Mouse (Mus musculus): Measurements from ENCODE around the gene Dhx38. TPM values are rescaled to one million over a fixed set of nuclear protein-coding genes. Genes with fewer than 3 reads are reported as not detected.

Gene Dhx38
- polyA plus RNA-seq, 1 experiment from 2014 or later = 32.4 TPM

- whole genome bisulfite sequencing = 74% methylated on average over 7 of the region's 7 CpGs
- Histone ChIP-seq H3K9ac (replicated peaks) (no peak overlapping the region), H3K4me3 (no peak overlapping the region), H3K27me3 (no peaks in the 10 kb centered on the region), H3K4me1 (no peaks in the 10 kb centered on the region), H3K36me3 (0 out of 2 replicates have a peak, but pooled peaks cover 6% of the 10 kb centered on the region), H3K9me3 (no peaks in the 10 kb centered on the region), H3K4me2 (replicated peaks) (no peak overlapping the region), H3K27ac (replicated peaks) (no peak overlapping the region)
- ATAC-seq (ENCODE audit: low FRiP score, low read depth) = no peak
Measured at GRCm38 (mm10) chr8:109586972-109587504, 21.4 kb upstream of the Dhx38 start.

- Histone ChIP-seq H3K4me3 (no peak overlapping the region), H3K27ac (replicated peaks) (no peak overlapping the region), H3K4me1 (no peaks in the 10 kb centered on the region), H3K9me3 (no peaks in the 10 kb centered on the region), H3K4me2 (replicated peaks) (no peak overlapping the region), H3K36me3 (no peaks in the 10 kb centered on the region), H3K9ac (replicated peaks) (no peak overlapping the region), H3K27me3 (no peaks in the 10 kb centered on the region)
- ATAC-seq (ENCODE audit: low FRiP score, low read depth) = no peak
Measured at GRCm38 (mm10) chr8:109585652-109586051, 20.0 kb upstream of the Dhx38 start.

- Histone ChIP-seq H3K36me3 (no peaks in the 10 kb centered on the region), H3K4me2 (replicated peaks) (no peak overlapping the region), H3K4me1 (no peaks in the 10 kb centered on the region), H3K9ac (replicated peaks) (no peak overlapping the region), H3K4me3 (no peak overlapping the region), H3K9me3 (no peaks in the 10 kb centered on the region), H3K27me3 (no peaks in the 10 kb centered on the region), H3K27ac (replicated peaks) (no peak overlapping the region)
- WGBS = 77% methylated on average over 3 of the region's 3 CpGs
- no peak for ATAC-seq (ENCODE audit: low FRiP score, low read depth)
Measured at GRCm38 (mm10) chr8:109584830-109585229, 19.2 kb upstream of the Dhx38 start.

- H3K27me3 ChIP-seq = no peaks in the 10 kb centered on the region
- no peak overlapping the region for H3K4me3 ChIP-seq
- WGBS = 83% methylated on average over 4 of the region's 4 CpGs
- no peak overlapping the region for H3K9ac ChIP-seq (replicated peaks)
- no peaks in the 10 kb centered on the region for H3K9me3 ChIP-seq
- no peak overlapping the region for H3K27ac ChIP-seq (replicated peaks)
- H3K4me2 ChIP-seq (replicated peaks) = no peak overlapping the region
- no peaks in the 10 kb centered on the region for H3K36me3 ChIP-seq
- H3K4me1 ChIP-seq = no peaks in the 10 kb centered on the region
- ATAC-seq (ENCODE audit: low FRiP score, low read depth) = no peak
Measured at GRCm38 (mm10) chr8:109584293-109584692, 18.6 kb upstream of the Dhx38 start.

- Histone ChIP-seq H3K4me3 (no peak within 1 kb of the TSS), H3K27ac (replicated peaks) (no peak within 1 kb of the TSS), H3K4me1 (no peaks in the 10 kb centered on the region), H3K36me3 (no peaks in the 10 kb centered on the region), H3K9me3 (no peaks in the 10 kb centered on the region), H3K4me2 (replicated peaks) (no peak within 1 kb of the TSS), H3K9ac (replicated peaks) (no peak within 1 kb of the TSS), H3K27me3 (no peaks in the 10 kb centered on the region)
- WGBS = 73% methylated on average over 8 of the region's 8 CpGs
- no peak for ATAC-seq (ENCODE audit: low FRiP score, low read depth)
Measured at GRCm38 (mm10) chr8:109578900-109579301, 13.2 kb upstream of the Dhx38 start, which contains the start of gene Hp. Hp (minus strand) TSS chr8:109579172.

GRCm38 (mm10) chr8:109576311-109576710 is 10.7 kb upstream of the Dhx38 start:
- 76% methylated on average over 4 of the region's 4 CpGs for WGBS
- Histone ChIP-seq H3K27ac (replicated peaks) (no peak overlapping the region), H3K4me2 (replicated peaks) (no peak overlapping the region), H3K4me1 (no peaks in the 10 kb centered on the region), H3K27me3 (no peaks in the 10 kb centered on the region), H3K9ac (replicated peaks) (no peak overlapping the region), H3K4me3 (no peak overlapping the region), H3K9me3 (no peaks in the 10 kb centered on the region), H3K36me3 (peaks cover 18% of the 10 kb centered on the region)
- no peak for ATAC-seq (ENCODE audit: low FRiP score, low read depth)

- Histone ChIP-seq H3K9me3 (no peaks in the 10 kb centered on the region), H3K4me3 (no peak overlapping the region), H3K9ac (replicated peaks) (no peak overlapping the region), H3K4me2 (replicated peaks) (no peak overlapping the region), H3K27me3 (no peaks in the 10 kb centered on the region), H3K27ac (replicated peaks) (no peak overlapping the region), H3K36me3 (peaks cover 33% of the 10 kb centered on the region), H3K4me1 (peaks cover 8% of the 10 kb centered on the region)
- 89% methylated on average over 12 of the region's 12 CpGs for WGBS
- ATAC-seq (ENCODE audit: low FRiP score, low read depth) = no peak
Measured at GRCm38 (mm10) chr8:109571139-109571538, 5.5 kb upstream of the Dhx38 start.

GRCm38 (mm10) chr8:109564766-109565165 is 895 bp downstream of the Dhx38 start:
- Histone ChIP-seq H3K27me3 (no peaks in the 10 kb centered on the region), H3K4me1 (peaks cover 18% of the 10 kb centered on the region), H3K27ac (replicated peaks) (peak overlapping the region; percentile 90; the same call in 1 of the 2 replicates), H3K9ac (replicated peaks) (peak overlapping the region; percentile 89), H3K36me3 (peaks cover 34% of the 10 kb centered on the region), H3K4me2 (replicated peaks) (peak overlapping the region; percentile 81), H3K4me3 (peak overlapping the region; percentile 87), H3K9me3 (no peaks in the 10 kb centered on the region)
- 5% methylated on average over 10 of the region's 10 CpGs for WGBS
- ATAC-seq (ENCODE audit: low FRiP score, low read depth) = no peak

GRCm38 (mm10) chr8:109563881-109564280 is 1.8 kb downstream of the Dhx38 start:
- Histone ChIP-seq H3K27me3 (no peaks in the 10 kb centered on the region), H3K9me3 (no peaks in the 10 kb centered on the region), H3K4me2 (replicated peaks) (no peak overlapping the region; the same call in 1 of the 2 replicates), H3K4me1 (peaks cover 18% of the 10 kb centered on the region), H3K27ac (replicated peaks) (no peak overlapping the region), H3K4me3 (no peak overlapping the region), H3K9ac (replicated peaks) (no peak overlapping the region), H3K36me3 (peaks cover 43% of the 10 kb centered on the region)
- ATAC-seq (ENCODE audit: low FRiP score, low read depth) = no peak
- 84% methylated on average over 2 of the region's 2 CpGs for WGBS

GRCm38 (mm10) chr8:109551663-109552062 is 14.0 kb downstream of the Dhx38 start:
- no peak for ATAC-seq (ENCODE audit: low FRiP score, low read depth)
- no peak overlapping the region for H3K27ac ChIP-seq (replicated peaks)
- no peak overlapping the region for H3K4me3 ChIP-seq
- H3K9me3 ChIP-seq = no peaks in the 10 kb centered on the region
- 47% methylated on average over 3 of the region's 3 CpGs for WGBS
- H3K27me3 ChIP-seq = no peaks in the 10 kb centered on the region
- peaks cover 100% of the 10 kb centered on the region for H3K36me3 ChIP-seq
- no peaks in the 10 kb centered on the region for H3K4me1 ChIP-seq
- no peak overlapping the region for H3K9ac ChIP-seq (replicated peaks)
- no peak overlapping the region for H3K4me2 ChIP-seq (replicated peaks)

GRCm38 (mm10) chr8:109544049-109544448 is 21.6 kb downstream of the Dhx38 start:
- Histone ChIP-seq H3K36me3 (peaks cover 36% of the 10 kb centered on the region), H3K27me3 (no peaks in the 10 kb centered on the region), H3K9ac (replicated peaks) (no peak overlapping the region), H3K27ac (replicated peaks) (no peak overlapping the region), H3K4me3 (no peak overlapping the region), H3K9me3 (no peaks in the 10 kb centered on the region), H3K4me2 (replicated peaks) (no peak overlapping the region), H3K4me1 (no peaks in the 10 kb centered on the region)
- no peak for ATAC-seq (ENCODE audit: low FRiP score, low read depth)
- 47% methylated on average over 3 of the region's 3 CpGs for WGBS

GRCm38 (mm10) chr8:109542748-109543519 is 22.7 kb downstream of the Dhx38 start:
- 81% methylated on average over 8 of the region's 8 CpGs for WGBS
- no peak overlapping the region for H3K4me2 ChIP-seq (replicated peaks)
- no peak for ATAC-seq (ENCODE audit: low FRiP score, low read depth)
- no peak overlapping the region for H3K9ac ChIP-seq (replicated peaks)
- H3K36me3 ChIP-seq = peaks cover 25% of the 10 kb centered on the region
- H3K4me1 ChIP-seq = no peaks in the 10 kb centered on the region
- H3K27me3 ChIP-seq = no peaks in the 10 kb centered on the region
- no peak overlapping the region for H3K4me3 ChIP-seq
- H3K9me3 ChIP-seq = no peaks in the 10 kb centered on the region
- H3K27ac ChIP-seq (replicated peaks) = no peak overlapping the region

All from midbrain, embryonic 12.5 days (tissue).